Mouse (Mus musculus) heart, adult 11 months (tissue): Measurements from ENCODE around the gene S100a14.

ENCODE experiments used
- DNase-seq: peaks from one replicate; pipeline ENCODE4 v3.0.0; 2022

Gene S100a14

DNA sequence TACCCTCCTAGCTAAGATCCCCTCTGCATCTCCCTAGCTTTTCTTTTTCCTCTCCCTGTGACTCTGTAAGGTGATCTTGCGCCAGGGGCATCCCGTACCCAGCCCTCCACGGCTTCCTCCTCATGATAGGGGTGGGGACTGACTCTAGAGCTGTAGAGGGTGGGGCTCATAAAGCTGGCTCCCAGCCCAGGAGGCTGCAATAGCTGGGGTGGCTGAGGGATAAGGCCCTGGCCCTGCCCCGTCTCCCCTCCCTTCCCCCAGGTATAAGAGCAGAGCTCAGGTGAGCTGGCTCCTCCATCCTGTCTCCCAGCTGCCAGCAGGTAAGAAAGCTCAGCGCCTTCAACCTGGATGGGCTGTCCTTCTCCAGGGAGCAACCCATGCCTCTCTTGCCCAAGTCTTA lies at the start of gene S100a14:
TSS of gene S100a14 (plus strand) at position 277 of the 400 bp plus-strand sequence.
- peak; percentile 97 for DNase-seq

DNA sequence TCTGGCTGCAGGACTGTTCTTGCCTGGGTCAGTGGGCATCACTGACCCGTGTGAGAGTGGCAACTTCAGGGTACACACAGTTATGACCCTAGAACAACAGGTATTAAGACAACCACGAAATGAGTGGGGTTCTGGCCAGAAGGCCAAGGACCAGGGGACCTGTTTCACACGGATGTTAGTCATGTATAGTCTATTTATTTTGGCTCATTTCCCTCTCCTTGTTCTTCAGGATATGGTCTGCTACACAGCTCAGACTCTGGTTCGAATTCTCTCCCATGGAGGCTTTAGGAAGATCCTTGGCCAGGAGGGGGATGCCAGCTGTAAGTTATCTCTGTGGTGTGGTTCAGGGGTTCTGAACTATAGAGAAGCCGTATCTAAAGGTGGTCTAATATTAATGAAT lies 39.7 kb upstream of the S100a14 start:
- no peak for DNase-seq

DNA sequence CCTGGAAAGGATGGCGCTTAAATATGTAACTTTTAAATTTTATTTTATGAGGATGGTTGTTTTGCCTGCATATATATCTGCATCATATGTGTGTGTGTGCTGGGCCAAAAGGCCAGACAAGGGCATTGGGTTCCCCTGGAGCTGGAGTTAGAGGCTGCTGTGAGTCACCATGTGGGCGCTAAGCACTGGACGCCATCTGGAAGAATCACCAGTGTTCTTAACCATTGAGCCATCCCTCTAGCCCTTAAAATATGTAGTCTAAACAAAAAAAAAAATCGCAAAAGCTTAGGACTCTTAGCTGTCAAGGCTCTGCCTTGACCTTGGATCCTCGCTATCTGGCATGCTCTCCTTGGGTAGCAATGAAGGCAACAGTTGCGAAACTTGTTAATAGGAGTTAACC lies 38.1 kb upstream of the S100a14 start:
- DNase-seq: peak; percentile 71

DNA sequence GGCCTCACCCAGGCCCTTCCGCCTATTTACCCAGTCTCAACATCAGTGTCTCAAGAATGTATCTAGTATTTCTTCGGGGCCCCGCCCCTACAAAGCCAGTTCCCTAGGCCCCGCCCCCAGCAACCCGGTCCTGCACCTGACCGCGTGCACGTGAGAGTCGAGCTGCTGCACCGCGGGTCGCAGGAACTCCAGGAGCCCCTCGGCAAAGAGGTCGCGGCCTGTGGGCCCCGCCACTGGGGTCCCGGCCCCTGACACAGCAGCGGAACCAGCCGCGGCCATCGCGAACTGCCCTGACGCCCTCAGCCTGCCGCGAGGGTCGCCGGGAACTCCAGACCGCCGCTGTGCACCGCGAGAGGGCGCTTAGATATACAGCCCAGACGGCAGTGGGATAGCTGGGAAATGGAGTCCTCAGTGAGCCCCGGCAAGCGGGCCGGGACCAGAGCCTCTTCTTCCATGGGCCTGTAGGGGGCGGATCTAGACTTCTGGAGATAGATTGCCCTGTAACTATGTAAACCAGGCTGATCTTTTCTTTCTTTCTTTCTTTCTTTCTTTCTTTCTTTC lies 35.9 kb upstream of the S100a14 start, which contains the start of gene Snapin:
TSS of gene Snapin (minus strand) at position 338 of the 561 bp plus-strand sequence.
- peak; percentile 100 for DNase-seq

DNA sequence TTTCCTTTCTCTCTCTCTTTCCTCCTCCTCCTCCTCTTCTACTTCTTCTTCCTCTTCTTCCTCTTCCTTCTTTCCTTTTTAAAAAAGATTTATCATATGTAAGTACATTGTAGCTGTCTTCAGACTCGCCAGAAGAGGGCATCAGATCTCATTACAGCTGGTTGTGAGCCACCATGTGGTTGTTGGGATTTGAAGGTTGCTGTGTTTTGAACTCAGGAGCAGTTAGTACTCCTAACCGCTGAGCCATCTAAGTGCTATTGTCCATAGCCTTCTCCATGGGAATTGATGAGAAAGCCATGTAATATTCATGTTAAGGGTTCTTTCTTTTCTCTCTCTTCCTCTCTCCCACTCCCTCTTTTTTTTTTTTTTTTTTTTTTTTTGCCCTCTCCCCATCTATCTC lies 35.3 kb upstream of the S100a14 start:
- DNase-seq: peak; percentile 91

DNA sequence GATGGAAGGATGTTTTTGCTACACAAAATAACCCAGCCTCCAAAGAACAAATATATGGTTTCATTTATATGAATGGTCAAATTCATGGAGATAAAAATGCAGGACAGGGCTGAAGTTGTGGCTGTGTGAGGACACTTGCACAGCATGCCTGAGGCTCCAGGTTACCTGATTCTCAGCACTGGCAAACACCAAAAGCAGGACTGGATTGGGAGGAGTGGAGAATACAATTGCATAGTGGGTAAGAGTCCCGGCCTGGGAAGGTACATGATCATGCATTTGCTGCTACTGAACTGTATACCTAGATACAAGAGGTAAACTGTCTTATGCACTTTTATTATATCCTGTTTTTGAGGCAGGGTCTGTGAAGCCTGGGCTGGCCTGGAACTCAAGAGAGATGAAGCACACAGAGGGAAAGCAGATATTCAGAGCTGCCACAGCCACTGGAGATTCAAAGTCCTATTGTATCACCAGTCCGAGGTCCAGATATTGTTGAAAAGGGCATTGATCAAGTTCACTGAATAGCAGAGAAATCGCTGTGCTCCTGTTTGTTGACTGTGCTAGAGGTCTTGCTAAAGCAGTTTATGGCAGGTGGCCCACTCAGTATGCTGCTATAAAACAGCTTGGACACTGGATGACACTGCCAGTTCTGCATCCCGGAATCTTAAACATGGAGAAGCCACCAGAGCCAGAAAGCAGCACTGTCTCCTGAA lies 32.7 kb upstream of the S100a14 start:
- no peak for DNase-seq

DNA sequence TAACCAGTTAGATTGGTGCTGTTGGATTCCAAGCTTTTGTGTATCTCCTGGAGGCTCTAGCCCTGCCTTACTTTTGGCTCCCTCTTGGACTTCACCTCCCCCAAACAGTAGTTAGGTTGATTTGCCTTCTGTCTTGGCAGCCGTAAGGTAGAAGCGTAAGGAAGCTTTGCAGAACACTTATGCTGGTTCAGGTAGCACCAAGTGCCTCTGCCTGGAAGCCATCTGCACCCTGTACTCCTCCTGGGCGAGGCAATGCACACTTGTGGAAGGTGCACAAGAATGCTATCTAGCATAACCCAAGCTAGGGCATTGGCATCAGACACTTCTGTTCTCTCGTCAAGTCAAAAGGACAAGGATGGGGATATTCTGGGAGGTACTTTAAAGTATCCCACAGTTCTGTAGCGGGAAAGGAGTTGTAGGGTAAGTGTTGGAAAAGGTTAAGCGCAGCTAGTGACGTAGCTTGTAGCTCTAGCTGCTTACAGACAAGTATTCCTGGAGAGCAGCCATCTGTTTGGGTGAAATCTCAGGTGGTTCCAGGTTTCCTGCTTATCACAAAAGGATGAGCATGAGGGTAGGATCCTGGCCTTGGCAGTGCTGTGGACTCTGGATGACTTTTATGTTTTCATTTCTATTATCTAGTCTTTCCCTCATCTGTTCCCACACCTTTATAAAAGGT lies 30.7 kb upstream of the S100a14 start:
- DNase-seq: peak; percentile 90

DNA sequence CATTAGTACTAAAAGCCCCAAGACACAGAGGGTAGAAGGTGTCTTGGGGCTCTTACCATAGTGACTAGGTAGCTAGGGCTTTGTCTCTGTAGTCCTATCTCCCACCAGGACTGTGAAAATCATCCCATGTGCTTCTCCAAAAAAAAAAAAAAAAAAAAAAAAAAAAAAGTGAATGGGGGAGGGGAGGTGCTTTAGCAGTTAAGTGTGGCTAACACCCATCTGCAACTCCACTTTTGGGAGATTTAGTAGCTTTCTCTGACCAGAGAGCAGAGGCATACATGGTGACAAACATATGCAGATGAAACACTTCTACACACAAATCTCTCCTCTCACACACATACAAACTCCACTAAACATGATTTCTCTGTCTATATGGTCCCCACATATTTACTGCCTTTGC lies 29.1 kb upstream of the S100a14 start:
- DNase-seq: no peak

DNA sequence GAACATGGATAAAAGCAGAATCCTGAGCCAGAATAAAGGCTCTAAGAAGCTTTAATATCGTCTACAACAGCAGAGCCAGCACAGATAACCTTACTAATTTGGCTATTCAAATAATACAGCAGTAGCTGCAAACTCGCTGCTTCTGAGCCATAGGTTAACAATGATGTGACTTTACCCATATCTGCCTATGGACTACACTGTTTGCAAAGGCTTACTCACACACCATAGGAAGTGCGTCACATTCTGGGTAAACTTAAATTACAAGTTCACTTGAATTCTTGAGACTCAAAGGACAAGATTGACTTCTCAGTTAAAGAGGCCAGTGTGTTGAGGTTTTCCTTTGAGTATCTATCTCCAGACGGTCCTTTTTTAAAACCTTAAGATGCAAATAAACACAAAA lies 23.2 kb upstream of the S100a14 start:
- no peak for DNase-seq

DNA sequence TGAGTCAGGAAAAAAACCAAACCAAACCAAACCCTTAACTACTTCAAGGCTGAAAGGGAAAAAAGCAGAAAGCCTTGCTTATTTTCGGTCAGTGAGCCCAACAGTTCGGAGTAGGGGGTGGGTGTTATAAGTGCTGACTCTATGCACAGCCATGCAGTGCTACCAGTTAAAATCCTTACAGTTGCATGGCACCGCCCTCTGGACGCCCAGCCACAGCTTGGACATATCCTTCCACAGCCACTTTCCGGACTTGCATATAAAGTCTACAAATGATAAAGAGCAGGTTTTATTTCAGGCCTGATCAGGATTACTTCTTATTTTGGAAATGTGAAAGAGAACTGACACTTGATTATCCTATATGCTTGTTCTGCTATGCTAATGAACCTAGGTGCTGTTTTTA lies 21.4 kb upstream of the S100a14 start:
- no peak for DNase-seq

DNA sequence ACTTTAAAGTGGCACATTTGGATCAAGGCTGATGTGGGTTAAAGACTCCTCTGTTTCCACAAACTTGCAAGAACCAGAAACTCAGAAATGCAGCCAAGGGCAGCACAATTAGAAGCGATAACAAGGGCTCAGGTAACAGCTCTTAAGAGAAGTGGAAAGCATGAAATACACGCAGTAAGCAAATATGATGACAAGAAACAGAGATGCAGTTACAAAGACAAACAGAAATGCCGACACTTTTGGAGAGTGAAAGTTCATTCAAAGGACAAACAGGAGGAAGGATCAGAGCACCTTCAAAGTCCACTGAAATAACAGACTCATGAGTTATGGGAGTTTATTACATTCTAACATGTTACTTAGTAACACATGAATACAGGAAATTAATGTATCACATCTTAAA lies 20.3 kb upstream of the S100a14 start:
- DNase-seq: no peak

DNA sequence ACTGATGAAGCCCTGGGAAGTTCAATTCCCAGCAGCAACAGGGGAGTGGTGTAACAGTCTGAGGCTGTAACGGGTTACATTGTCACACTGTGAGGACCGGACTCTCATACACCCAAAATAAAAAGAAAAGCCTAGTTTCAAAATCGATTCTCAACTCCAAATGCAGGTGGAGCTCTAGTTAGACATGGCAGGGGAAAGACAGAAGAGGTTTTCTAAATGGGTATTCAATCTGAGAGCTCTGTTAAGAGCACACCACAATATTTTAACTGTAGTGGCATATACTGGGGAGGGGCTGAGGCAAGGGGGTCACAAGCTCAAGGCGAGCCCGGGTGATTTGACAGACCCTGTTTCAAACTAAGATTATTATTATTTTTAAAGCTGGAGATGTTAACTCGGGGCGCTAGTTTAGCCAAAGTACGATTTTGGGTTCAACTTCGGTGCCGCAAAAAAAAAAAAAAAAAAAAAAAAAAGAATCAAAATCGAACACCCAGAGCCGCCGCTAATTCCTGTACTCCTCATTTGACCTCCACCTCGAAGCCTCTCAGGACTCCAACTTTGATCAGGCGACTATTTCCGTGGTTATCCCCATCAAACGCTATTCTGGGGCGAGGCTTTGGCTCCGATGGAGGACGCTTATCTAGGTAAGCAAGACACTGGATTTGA lies 18.2 kb upstream of the S100a14 start:
- DNase-seq: no peak

DNA sequence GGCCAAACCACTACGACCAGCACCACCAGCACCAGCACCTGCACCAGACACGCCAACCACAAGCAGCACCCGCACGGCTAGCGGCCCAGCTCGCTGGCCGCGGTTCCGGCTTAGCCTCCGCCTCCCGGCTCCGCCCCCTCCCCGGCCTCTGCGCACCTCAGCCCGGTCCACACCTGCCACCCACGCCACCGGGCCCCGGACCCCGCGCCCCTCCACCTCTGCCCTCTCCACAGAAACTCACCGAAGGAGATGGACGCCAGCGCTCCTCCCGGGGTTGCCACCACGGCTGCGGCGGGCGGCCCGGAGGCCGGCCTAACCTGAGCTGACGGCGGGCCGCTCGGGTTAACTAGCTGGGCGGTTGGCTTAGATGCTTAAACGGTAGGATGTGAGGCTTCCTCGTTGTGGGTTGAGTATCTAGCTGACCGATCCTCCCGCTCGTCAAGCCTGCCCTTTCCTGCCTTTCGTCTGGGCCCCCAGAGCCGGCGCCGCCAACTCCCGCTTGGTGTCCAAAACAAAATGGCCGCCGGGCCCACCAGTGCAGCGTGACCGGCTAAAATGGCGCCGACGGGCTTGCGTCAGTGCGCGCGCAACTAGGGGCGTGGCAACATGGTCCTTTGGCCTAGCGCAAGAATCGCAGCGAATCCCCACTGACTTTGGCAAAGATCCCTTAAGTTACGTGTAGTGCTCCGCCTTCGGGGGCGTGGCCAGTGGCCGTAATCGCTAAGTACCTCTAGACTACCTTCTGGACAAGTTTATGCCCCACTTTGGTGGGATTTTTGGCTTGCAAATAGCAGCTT lies 17.5 kb upstream of the S100a14 start, which contains the start of gene Chtop:
TSS of gene Chtop (minus strand) at position 549 of the 797 bp plus-strand sequence.
- DNase-seq: peak; percentile 100

DNA sequence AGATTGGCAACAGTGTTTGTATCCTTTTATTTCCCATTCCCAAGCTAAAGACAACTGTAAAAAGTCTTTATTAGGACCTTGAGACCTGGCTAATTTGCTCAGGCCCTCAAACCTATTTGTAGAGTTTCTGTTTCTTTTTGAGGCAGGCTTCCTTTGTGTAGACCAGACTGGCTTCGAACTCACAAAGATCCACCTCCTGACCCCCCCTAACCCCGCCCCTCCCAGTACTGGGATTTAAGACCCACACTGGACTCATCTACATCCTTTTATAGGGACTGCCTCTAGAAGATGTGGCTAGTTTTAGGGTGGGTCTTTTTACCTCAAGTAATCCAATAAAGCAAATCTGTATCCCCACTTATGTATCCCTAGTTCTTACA lies 16.9 kb upstream of the S100a14 start:
- no peak for DNase-seq

DNA sequence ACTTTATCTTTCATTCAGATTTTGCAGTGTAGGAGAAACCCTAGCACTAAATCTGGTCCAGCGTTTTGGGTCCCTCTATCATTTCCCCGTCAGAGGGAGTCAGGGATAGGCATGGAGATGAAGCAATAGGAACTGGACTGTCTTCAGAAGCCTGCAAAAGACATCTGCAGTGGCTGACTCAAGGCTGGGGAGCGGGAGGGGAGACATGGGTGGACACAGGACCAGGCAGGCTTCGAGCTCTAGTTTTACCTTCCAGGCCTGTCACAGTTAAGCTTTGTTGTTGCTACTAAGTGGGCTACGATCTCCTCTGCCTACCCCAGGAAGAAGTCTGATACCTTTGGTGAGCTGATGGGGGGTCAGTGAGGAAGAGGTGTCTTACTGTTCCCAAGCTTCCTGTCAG lies 14.4 kb upstream of the S100a14 start:
- DNase-seq: peak; percentile 93

DNA sequence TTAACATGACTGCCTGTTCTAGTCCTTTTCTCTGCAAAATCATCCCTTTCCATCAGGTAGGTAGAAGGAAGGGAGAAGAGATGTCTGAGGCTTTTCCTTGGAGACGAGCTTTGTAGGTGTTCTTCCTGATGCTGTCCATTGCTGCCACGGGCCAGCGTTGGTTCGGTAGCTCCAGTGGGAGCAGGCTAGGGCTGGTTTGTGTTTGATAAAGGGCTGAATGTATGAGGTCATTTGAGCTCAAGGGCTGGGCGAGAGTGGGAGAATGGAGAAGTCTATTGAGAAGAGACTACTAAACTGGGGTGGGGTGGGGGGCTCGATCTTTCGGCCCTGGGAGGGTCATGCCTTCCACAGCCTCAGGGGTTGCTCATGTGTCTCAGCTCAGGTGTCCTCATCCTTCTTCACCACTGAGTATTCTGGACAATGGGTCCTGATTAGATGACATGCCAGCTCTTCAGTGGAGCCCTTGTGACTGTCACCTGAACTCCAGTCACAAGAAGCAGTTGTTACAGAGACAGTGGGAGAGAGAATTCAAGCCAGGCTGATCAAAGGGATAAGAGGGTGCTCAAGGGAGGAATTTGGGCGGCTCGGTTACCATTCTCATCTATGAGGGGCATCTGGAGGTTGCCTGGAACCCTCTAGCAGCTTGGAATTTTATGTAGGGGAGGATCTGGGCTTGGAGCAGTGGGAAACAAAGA lies 13.6 kb upstream of the S100a14 start:
- DNase-seq: peak; percentile 92

DNA sequence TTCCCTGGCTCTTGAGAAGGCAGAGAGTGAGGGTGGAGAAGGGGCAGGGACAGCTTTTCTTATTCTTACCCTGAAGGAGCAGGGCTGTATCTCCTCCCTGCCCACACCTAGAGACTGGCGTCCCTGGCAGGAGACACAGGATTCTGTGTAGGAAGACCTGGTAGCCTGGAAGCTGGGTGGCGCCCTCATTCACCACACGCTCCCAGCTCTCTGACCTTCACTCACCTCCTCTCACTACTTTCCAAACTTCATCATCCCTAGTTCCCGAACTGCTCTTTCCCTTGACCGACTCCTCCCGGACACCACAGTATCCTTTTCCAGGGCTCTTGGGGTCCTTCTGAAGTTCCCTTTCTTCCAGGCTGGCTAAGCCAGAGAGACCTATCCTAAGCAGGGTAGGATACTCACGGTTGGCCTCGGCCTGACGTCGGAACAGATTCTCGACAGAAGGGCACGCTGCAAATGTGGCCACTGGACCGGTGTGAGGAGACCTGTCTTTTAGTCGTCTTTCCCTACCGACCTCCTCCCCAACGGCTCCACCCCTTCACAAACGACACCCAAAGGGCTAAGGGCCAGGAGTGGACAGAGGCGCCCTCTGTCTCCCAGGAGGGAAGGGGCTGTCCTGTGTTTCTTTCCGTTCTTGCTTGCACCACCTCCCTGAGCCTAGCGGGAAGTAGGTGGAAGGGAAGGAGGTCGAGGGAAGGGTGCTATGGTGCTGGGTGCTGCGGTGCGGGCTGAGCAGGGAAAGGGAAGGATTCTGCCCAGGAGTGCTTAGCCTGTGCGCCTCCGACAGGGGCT lies 12.7 kb upstream of the S100a14 start, which contains the start of the genes S100a1 and S100a13:
TSS of gene S100a1 (minus strand) at position 597 of the 795 bp plus-strand sequence.
TSS of gene S100a13 (plus strand) at position 640 of the 795 bp plus-strand sequence.
- DNase-seq: peak; percentile 99

DNA sequence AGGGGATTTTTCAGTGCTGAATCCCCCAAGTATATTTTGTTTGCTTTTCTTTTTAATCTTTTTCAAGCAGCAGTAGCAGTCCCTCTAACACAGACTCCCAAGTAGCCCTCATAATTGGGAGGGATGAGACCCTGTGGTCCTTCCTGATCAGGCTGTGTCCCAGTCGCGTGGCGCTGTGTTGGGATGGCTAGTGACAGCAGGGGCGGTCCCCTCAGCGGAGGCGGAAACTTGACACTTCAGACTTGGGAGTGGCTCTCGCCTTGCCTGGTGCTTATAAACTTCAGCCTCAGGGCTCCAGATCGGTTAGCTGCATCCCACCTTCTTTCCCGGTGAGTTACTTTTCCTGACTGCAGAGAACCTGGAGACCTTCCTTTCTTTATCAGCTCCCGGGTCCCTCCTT lies 12.0 kb upstream of the S100a14 start:
- DNase-seq: peak; percentile 99

DNA sequence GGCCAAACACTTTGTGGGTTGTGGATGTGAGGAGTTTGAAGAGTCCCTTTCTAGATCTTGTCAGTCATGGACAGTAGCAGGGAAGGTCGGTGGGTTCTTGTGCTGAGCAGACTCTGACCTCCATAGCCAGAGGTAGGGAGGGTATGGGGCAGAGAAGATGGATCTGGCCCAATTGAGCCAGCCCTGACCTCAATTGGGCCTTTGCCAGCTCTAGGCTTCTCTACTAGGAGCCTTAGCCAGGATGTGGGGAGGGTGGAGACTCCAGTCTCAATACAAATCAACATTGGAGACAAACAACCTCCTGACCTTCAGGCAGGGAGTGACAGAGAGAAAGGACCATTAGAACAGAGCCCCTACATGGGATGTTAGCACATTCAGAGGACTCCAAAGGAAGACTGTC lies 11.4 kb upstream of the S100a14 start:
- peak; percentile 98 for DNase-seq

DNA sequence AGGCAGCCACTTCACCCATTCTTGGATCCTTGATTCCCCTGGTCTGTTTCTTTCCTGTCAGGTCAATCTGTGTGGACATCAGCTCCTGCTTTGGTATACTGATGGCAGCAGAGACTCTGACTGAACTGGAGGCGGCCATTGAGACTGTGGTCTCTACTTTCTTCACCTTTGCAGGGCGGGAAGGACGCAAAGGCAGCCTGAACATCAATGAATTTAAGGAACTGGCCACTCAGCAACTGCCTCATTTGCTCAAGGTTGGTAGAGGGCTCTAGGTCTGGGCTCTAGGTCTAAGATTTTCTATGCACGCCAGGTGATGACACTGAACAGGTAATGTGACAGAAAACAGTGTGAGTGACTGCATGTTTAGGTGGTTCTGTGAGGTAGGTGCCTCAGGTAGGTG lies 10.9 kb upstream of the S100a14 start:
- no peak for DNase-seq

DNA sequence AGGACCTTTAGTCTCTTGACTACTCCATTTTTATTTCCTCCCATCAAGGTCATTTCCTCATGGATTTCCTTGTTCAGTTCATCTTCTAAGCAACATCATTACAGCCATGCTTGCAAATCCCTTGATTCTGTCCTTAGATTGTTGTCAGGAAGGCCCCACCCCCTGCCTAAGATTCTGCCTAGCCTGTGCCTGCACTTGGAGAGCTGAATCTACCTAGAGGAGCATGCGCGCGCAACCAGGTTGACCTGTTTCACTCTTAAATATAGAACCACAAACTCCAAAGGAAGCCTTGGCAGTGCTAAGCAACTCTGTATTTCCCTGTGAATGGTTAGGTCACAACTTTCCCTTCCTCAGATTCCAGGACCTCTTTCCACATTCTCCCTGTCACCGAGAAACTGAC lies 8.9 kb upstream of the S100a14 start:
- DNase-seq: no peak
